Mouse (Mus musculus): ENCODE data around the gene Slc35e3. TPM values are rescaled to one million over a fixed set of nuclear protein-coding genes. Genes with fewer than 3 reads are reported as not detected.
"Not testable (repeated sequence)": the region's sequence is repeated elsewhere in the genome, so short reads cannot be mapped to it uniquely, and the experiment has no call there.

Gene Slc35e3
- polyA plus RNA-seq, 1 experiment from 2014 or later, result 34.1 TPM

- 92% methylated on average over 3 of the region's 3 CpGs for WGBS
- H3K9ac ChIP-seq, result no peak overlapping the region
- no peaks in the 10 kb centered on the region for H3K9me3 ChIP-seq
- no peaks in the 10 kb centered on the region for H3K27me3 ChIP-seq
- no peak overlapping the region for H3K27ac ChIP-seq
- peaks cover 12% of the 10 kb centered on the region for H3K4me1 ChIP-seq
- no peak overlapping the region for H3K4me2 ChIP-seq
- ATAC-seq (ENCODE audit: low FRiP score), result no peak
- no peak overlapping the region for H3K4me3 ChIP-seq (replicated peaks)
- H3K36me3 ChIP-seq (replicated peaks), result no peaks in the 10 kb centered on the region
Measured at GRCm38 (mm10) chr10:117716686-117717085, 29.5 kb downstream of the Slc35e3 start.

- not testable (repeated sequence) for H3K4me2 ChIP-seq; H3K27ac ChIP-seq; H3K4me3 ChIP-seq (replicated peaks); H3K36me3 ChIP-seq (replicated peaks); H3K27me3 ChIP-seq; H3K9me3 ChIP-seq; ATAC-seq (ENCODE audit: low FRiP score); H3K9ac ChIP-seq
- H3K4me1 ChIP-seq, result peaks cover 17% of the 10 kb centered on the region
- 88% methylated on average over 1 of the region's 1 CpGs for WGBS
Measured at GRCm38 (mm10) chr10:117715654-117716053, 30.5 kb downstream of the Slc35e3 start.

GRCm38 (mm10) chr10:117714928-117715500 lies 31.2 kb downstream of the Slc35e3 start:
- H3K9me3 ChIP-seq, result no peaks in the 10 kb centered on the region
- H3K4me2 ChIP-seq, result no peak overlapping the region
- ATAC-seq (ENCODE audit: low FRiP score), result no peak
- no peaks in the 10 kb centered on the region for H3K27me3 ChIP-seq
- no peak overlapping the region for H3K9ac ChIP-seq
- H3K4me1 ChIP-seq, result peaks cover 17% of the 10 kb centered on the region
- 82% methylated on average over 4 of the region's 4 CpGs for WGBS
- no peak overlapping the region for H3K4me3 ChIP-seq (replicated peaks)
- H3K36me3 ChIP-seq (replicated peaks), result no peaks in the 10 kb centered on the region
- no peak overlapping the region for H3K27ac ChIP-seq

- H3K9ac ChIP-seq, result no peak overlapping the region
- no peak for ATAC-seq (ENCODE audit: low FRiP score)
- no peaks in the 10 kb centered on the region for H3K9me3 ChIP-seq
- H3K4me2 ChIP-seq, result no peak overlapping the region
- H3K27ac ChIP-seq, result no peak overlapping the region
- no peak overlapping the region for H3K4me3 ChIP-seq (replicated peaks)
- H3K4me1 ChIP-seq, result peaks cover 22% of the 10 kb centered on the region
- no peaks in the 10 kb centered on the region for H3K36me3 ChIP-seq (replicated peaks)
- no peaks in the 10 kb centered on the region for H3K27me3 ChIP-seq
- WGBS, result 94% methylated on average over 3 of the region's 3 CpGs
Measured at GRCm38 (mm10) chr10:117714048-117714545, 32.1 kb downstream of the Slc35e3 start.

- H3K9ac ChIP-seq, result no peak overlapping the region
- no peak overlapping the region for H3K4me2 ChIP-seq
- no peak overlapping the region for H3K27ac ChIP-seq
- 95% methylated on average over 8 of the region's 8 CpGs for whole genome bisulfite sequencing
- no peaks in the 10 kb centered on the region for H3K27me3 ChIP-seq
- H3K4me1 ChIP-seq, result peaks cover 27% of the 10 kb centered on the region
- no peak for ATAC-seq (ENCODE audit: low FRiP score)
- no peaks in the 10 kb centered on the region for H3K9me3 ChIP-seq
- no peak overlapping the region for H3K4me3 ChIP-seq (replicated peaks)
- peaks cover 4% of the 10 kb centered on the region; the same call in 1 of the 2 replicates for H3K36me3 ChIP-seq (replicated peaks)
Measured at GRCm38 (mm10) chr10:117713466-117713865, 32.7 kb downstream of the Slc35e3 start.

GRCm38 (mm10) chr10:117712871-117713270 lies 33.3 kb downstream of the Slc35e3 start:
- Histone ChIP-seq H3K4me2 (no peak overlapping the region), H3K4me3 (replicated peaks) (no peak overlapping the region), H3K9me3 (no peaks in the 10 kb centered on the region), H3K36me3 (replicated peaks) (peaks cover 4% of the 10 kb centered on the region), H3K27me3 (no peaks in the 10 kb centered on the region), H3K4me1 (peaks cover 21% of the 10 kb centered on the region), H3K9ac (no peak overlapping the region), H3K27ac (no peak overlapping the region)
- no peak for ATAC-seq (ENCODE audit: low FRiP score)
- 89% methylated on average over 9 of the region's 9 CpGs for WGBS

- H3K4me1 ChIP-seq, result peaks cover 15% of the 10 kb centered on the region
- no peak overlapping the region for H3K27ac ChIP-seq
- H3K27me3 ChIP-seq, result no peaks in the 10 kb centered on the region
- WGBS, result 89% methylated on average over 9 of the region's 9 CpGs
- no peaks in the 10 kb centered on the region for H3K9me3 ChIP-seq
- H3K4me2 ChIP-seq, result no peak overlapping the region
- no peak overlapping the region for H3K9ac ChIP-seq
- peaks cover 9% of the 10 kb centered on the region for H3K36me3 ChIP-seq (replicated peaks)
- no peak overlapping the region for H3K4me3 ChIP-seq (replicated peaks)
- ATAC-seq (ENCODE audit: low FRiP score), result no peak
Measured at GRCm38 (mm10) chr10:117712191-117712754, 33.9 kb downstream of the Slc35e3 start.

GRCm38 (mm10) chr10:117711408-117711807 lies 34.8 kb downstream of the Slc35e3 start:
- ATAC-seq (ENCODE audit: low FRiP score), result no peak
- Histone ChIP-seq H3K9ac (peak overlapping the region; percentile 98; the same call in 1 of the 2 replicates), H3K27me3 (no peaks in the 10 kb centered on the region), H3K36me3 (replicated peaks) (peaks cover 18% of the 10 kb centered on the region), H3K4me1 (peaks cover 20% of the 10 kb centered on the region), H3K4me2 (peak overlapping the region; percentile 59), H3K27ac (no peak overlapping the region), H3K9me3 (no peaks in the 10 kb centered on the region), H3K4me3 (replicated peaks) (peak overlapping the region; percentile 83)
- WGBS, result 69% methylated on average over 5 of the region's 5 CpGs

GRCm38 (mm10) chr10:117710604-117711141 lies 35.5 kb downstream of the Slc35e3 start, which contains the start of gene Mdm2:
Gene Mdm2 (minus strand): TSS chr10:117710758.
- Histone ChIP-seq H3K4me2 (peak within 1 kb of the TSS; percentile 72), H3K27ac (peak within 1 kb of the TSS; percentile 97), H3K4me1 (peaks cover 20% of the 10 kb centered on the region), H3K4me3 (replicated peaks) (peak within 1 kb of the TSS; percentile 83), H3K27me3 (no peaks in the 10 kb centered on the region), H3K9ac (peak within 1 kb of the TSS; percentile 98), H3K9me3 (no peaks in the 10 kb centered on the region), H3K36me3 (replicated peaks) (peaks cover 21% of the 10 kb centered on the region)
- peak; percentile 93 for ATAC-seq (ENCODE audit: low FRiP score)
- under 1% methylated on average over 52 of the region's 52 CpGs for WGBS

- peak overlapping the region; percentile 97 for H3K27ac ChIP-seq
- peak overlapping the region; percentile 98 for H3K9ac ChIP-seq
- H3K9me3 ChIP-seq, result no peaks in the 10 kb centered on the region
- H3K27me3 ChIP-seq, result no peaks in the 10 kb centered on the region
- peak; percentile 88 for ATAC-seq (ENCODE audit: low FRiP score)
- peak overlapping the region; percentile 83 for H3K4me3 ChIP-seq (replicated peaks)
- peaks cover 20% of the 10 kb centered on the region for H3K4me1 ChIP-seq
- H3K4me2 ChIP-seq, result peak overlapping the region; percentile 72
- WGBS, result under 1% methylated on average over 63 of the region's 71 CpGs
- H3K36me3 ChIP-seq (replicated peaks), result peaks cover 27% of the 10 kb centered on the region
Measured at GRCm38 (mm10) chr10:117709930-117710603, 36.1 kb downstream of the Slc35e3 start.

- Histone ChIP-seq H3K4me2 (peak overlapping the region; percentile 72), H3K4me1 (peaks cover 20% of the 10 kb centered on the region), H3K4me3 (replicated peaks) (peak overlapping the region; percentile 83), H3K27ac (peak overlapping the region; percentile 97; the same call in 1 of the 2 replicates), H3K27me3 (no peaks in the 10 kb centered on the region), H3K9me3 (no peaks in the 10 kb centered on the region), H3K9ac (peak overlapping the region; percentile 98), H3K36me3 (replicated peaks) (peaks cover 34% of the 10 kb centered on the region)
- WGBS, result 62% methylated on average over 12 of the region's 12 CpGs
- no peak for ATAC-seq (ENCODE audit: low FRiP score)
Measured at GRCm38 (mm10) chr10:117709326-117709830, 36.8 kb downstream of the Slc35e3 start.

- no peak overlapping the region for H3K27ac ChIP-seq
- ATAC-seq (ENCODE audit: low FRiP score), result no peak
- peak overlapping the region; percentile 98; the same call in 1 of the 2 replicates for H3K9ac ChIP-seq
- H3K4me3 ChIP-seq (replicated peaks), result peak overlapping the region; percentile 83
- WGBS, result 93% methylated on average over 9 of the region's 9 CpGs
- no peaks in the 10 kb centered on the region for H3K9me3 ChIP-seq
- H3K4me2 ChIP-seq, result peak overlapping the region; percentile 72
- H3K27me3 ChIP-seq, result no peaks in the 10 kb centered on the region
- H3K4me1 ChIP-seq, result peaks cover 20% of the 10 kb centered on the region
- peaks cover 39% of the 10 kb centered on the region for H3K36me3 ChIP-seq (replicated peaks)
Measured at GRCm38 (mm10) chr10:117708856-117709255, 37.3 kb downstream of the Slc35e3 start.
